Mouse (Mus musculus): Measurements from ENCODE around the gene Gopc. TPM values are rescaled to one million over a fixed set of nuclear protein-coding genes. Genes with fewer than 3 reads are reported as not detected.
A peak's percentile ranks its signal among the peaks of the same experiment; 100 is the strongest.

Gene Gopc
- 19.8 and 20.6 TPM in 2 replicates for polyA plus RNA-seq (2014; fragmentation: Nextera tagmentation; extraction: Ambion mirVana)

GRCm38 (mm10) chr10:52381845-52382591, at the start of gene Gopc:
TSS of gene Gopc (minus strand) at chr10:52382124.
- under 1% methylated on average over 62 of the region's 71 CpGs for WGBS
- peak; percentile 99 for DNase-seq (ENCODE audit: low spot score)

GRCm38 (mm10) chr10:52430953-52431352, 49.0 kb upstream of the Gopc start:
- H3K36me3 ChIP-seq (ENCODE audit: control insufficient read depth, insufficient read depth, low read length) = peaks cover 7% of the 10 kb centered on the region; the same call in 1 of the 2 replicates
- DNase-seq (ENCODE audit: low spot score) = no peak
- no peaks in the 10 kb centered on the region for H3K27me3 ChIP-seq (ENCODE audit: control insufficient read depth, insufficient read depth, low read length)
- H3K4me3 ChIP-seq (ENCODE audit: low read depth, low read length) = no peak overlapping the region
- ATAC-seq (ENCODE audit: low FRiP score) = no peak
- H3K9ac ChIP-seq (ENCODE audit: low read depth, low read length) = no peak overlapping the region
- H3K27ac ChIP-seq (ENCODE audit: low read depth, low read length) = no peak overlapping the region
- no peaks in the 10 kb centered on the region for H3K4me1 ChIP-seq (replicated peaks; ENCODE audit: control insufficient read depth, insufficient read depth, low read length)
- WGBS = 90% methylated on average over 1 of the region's 1 CpGs
- no peaks in the 10 kb centered on the region for H3K9me3 ChIP-seq (ENCODE audit: control insufficient read depth, low read length)
- no peak overlapping the region for H3K4me2 ChIP-seq (replicated peaks; ENCODE audit: low read depth, low read length)

More at GRCm38 (mm10) chr10:52381845-52382591, at the start of gene Gopc:
- Histone ChIP-seq H3K36me3 (ENCODE audit: control insufficient read depth, insufficient read depth, low read length) (no peaks in the 10 kb centered on the region), H3K9ac (ENCODE audit: low read depth, low read length) (peak within 1 kb of the TSS; percentile 89), H3K27me3 (ENCODE audit: control insufficient read depth, insufficient read depth, low read length) (no peaks in the 10 kb centered on the region), H3K4me2 (replicated peaks; ENCODE audit: low read depth, low read length) (peak within 1 kb of the TSS; percentile 72), H3K4me1 (replicated peaks; ENCODE audit: control insufficient read depth, insufficient read depth, low read length) (no peaks in the 10 kb centered on the region), H3K27ac (ENCODE audit: low read depth, low read length) (peak within 1 kb of the TSS; percentile 90), H3K9me3 (ENCODE audit: control insufficient read depth, low read length) (no peaks in the 10 kb centered on the region), H3K4me3 (ENCODE audit: low read depth, low read length) (peak within 1 kb of the TSS; percentile 73)
- peak; percentile 98 for ATAC-seq (ENCODE audit: low FRiP score)

- DNase-seq (ENCODE audit: low spot score) (no peak), ATAC-seq (ENCODE audit: low FRiP score) (no peak)
- Histone ChIP-seq H3K4me1 (replicated peaks; ENCODE audit: control insufficient read depth, insufficient read depth, low read length) (no peaks in the 10 kb centered on the region), H3K4me3 (ENCODE audit: low read depth, low read length) (no peak overlapping the region), H3K36me3 (ENCODE audit: control insufficient read depth, insufficient read depth, low read length) (peaks cover 7% of the 10 kb centered on the region; the same call in 1 of the 2 replicates), H3K27ac (ENCODE audit: low read depth, low read length) (no peak overlapping the region), H3K27me3 (ENCODE audit: control insufficient read depth, insufficient read depth, low read length) (no peaks in the 10 kb centered on the region), H3K9me3 (ENCODE audit: control insufficient read depth, low read length) (no peaks in the 10 kb centered on the region), H3K9ac (ENCODE audit: low read depth, low read length) (no peak overlapping the region), H3K4me2 (replicated peaks; ENCODE audit: low read depth, low read length) (no peak overlapping the region)
- WGBS = 52% methylated on average over 2 of the region's 2 CpGs
These were observed 45.9 kb upstream of the Gopc start for GRCm38 (mm10) chr10:52427634-52428415.

GRCm38 (mm10) chr10:52426314-52426980, 44.5 kb upstream of the Gopc start:
- no peak for DNase-seq (ENCODE audit: low spot score)
- ATAC-seq (ENCODE audit: low FRiP score) = no peak
- Histone ChIP-seq H3K27me3 (ENCODE audit: control insufficient read depth, insufficient read depth, low read length) (no peaks in the 10 kb centered on the region), H3K4me1 (replicated peaks; ENCODE audit: control insufficient read depth, insufficient read depth, low read length) (no peaks in the 10 kb centered on the region), H3K36me3 (ENCODE audit: control insufficient read depth, insufficient read depth, low read length) (peaks cover 7% of the 10 kb centered on the region; the same call in 1 of the 2 replicates), H3K4me2 (replicated peaks; ENCODE audit: low read depth, low read length) (no peak overlapping the region), H3K9me3 (ENCODE audit: control insufficient read depth, low read length) (no peaks in the 10 kb centered on the region), H3K4me3 (ENCODE audit: low read depth, low read length) (no peak overlapping the region), H3K9ac (ENCODE audit: low read depth, low read length) (no peak overlapping the region), H3K27ac (ENCODE audit: low read depth, low read length) (no peak overlapping the region)
- WGBS = 92% methylated on average over 7 of the region's 7 CpGs

- 91% methylated on average over 2 of the region's 2 CpGs for WGBS
- Histone ChIP-seq H3K4me3 (ENCODE audit: low read depth, low read length) (no peak overlapping the region), H3K36me3 (ENCODE audit: control insufficient read depth, insufficient read depth, low read length) (no peaks in the 10 kb centered on the region), H3K27me3 (ENCODE audit: control insufficient read depth, insufficient read depth, low read length) (no peaks in the 10 kb centered on the region), H3K4me1 (replicated peaks; ENCODE audit: control insufficient read depth, insufficient read depth, low read length) (0 out of 2 replicates have a peak, but pooled peaks cover 5% of the 10 kb centered on the region), H3K9ac (ENCODE audit: low read depth, low read length) (no peak overlapping the region), H3K9me3 (ENCODE audit: control insufficient read depth, low read length) (no peaks in the 10 kb centered on the region), H3K4me2 (replicated peaks; ENCODE audit: low read depth, low read length) (no peak overlapping the region), H3K27ac (ENCODE audit: low read depth, low read length) (no peak overlapping the region)
- DNase-seq (ENCODE audit: low spot score) (no peak), ATAC-seq (ENCODE audit: low FRiP score) (no peak)
These were observed 41.2 kb upstream of the Gopc start for GRCm38 (mm10) chr10:52423097-52423496.

GRCm38 (mm10) chr10:52421716-52422115, 39.8 kb upstream of the Gopc start:
- H3K4me3 ChIP-seq (ENCODE audit: low read depth, low read length) = no peak overlapping the region

GRCm38 (mm10) chr10:52420526-52420925, 38.6 kb upstream of the Gopc start:
- no peak for ATAC-seq (ENCODE audit: low FRiP score)
- H3K9ac ChIP-seq (ENCODE audit: low read depth, low read length) = no peak overlapping the region

More at GRCm38 (mm10) chr10:52421716-52422115, 39.8 kb upstream of the Gopc start:
- DNase-seq (ENCODE audit: low spot score) = no peak
- no peak overlapping the region for H3K9ac ChIP-seq (ENCODE audit: low read depth, low read length)
- 92% methylated on average over 6 of the region's 6 CpGs for WGBS
- 0 out of 2 replicates have a peak, but pooled peaks cover 5% of the 10 kb centered on the region for H3K4me1 ChIP-seq (replicated peaks; ENCODE audit: control insufficient read depth, insufficient read depth, low read length)
- no peak overlapping the region for H3K27ac ChIP-seq (ENCODE audit: low read depth, low read length)
- H3K27me3 ChIP-seq (ENCODE audit: control insufficient read depth, insufficient read depth, low read length) = no peaks in the 10 kb centered on the region
- H3K36me3 ChIP-seq (ENCODE audit: control insufficient read depth, insufficient read depth, low read length) = no peaks in the 10 kb centered on the region
- no peak for ATAC-seq (ENCODE audit: low FRiP score)
- H3K9me3 ChIP-seq (ENCODE audit: control insufficient read depth, low read length) = no peaks in the 10 kb centered on the region
- no peak overlapping the region for H3K4me2 ChIP-seq (replicated peaks; ENCODE audit: low read depth, low read length)

GRCm38 (mm10) chr10:52419402-52419801, 37.5 kb upstream of the Gopc start:
- no peaks in the 10 kb centered on the region for H3K27me3 ChIP-seq (ENCODE audit: control insufficient read depth, insufficient read depth, low read length)
- H3K36me3 ChIP-seq (ENCODE audit: control insufficient read depth, insufficient read depth, low read length) = no peaks in the 10 kb centered on the region
- H3K27ac ChIP-seq (ENCODE audit: low read depth, low read length) = no peak overlapping the region
- 93% methylated on average over 4 of the region's 4 CpGs for WGBS
- no peak overlapping the region for H3K9ac ChIP-seq (ENCODE audit: low read depth, low read length)
- 0 out of 2 replicates have a peak, but pooled peaks cover 5% of the 10 kb centered on the region for H3K4me1 ChIP-seq (replicated peaks; ENCODE audit: control insufficient read depth, insufficient read depth, low read length)
- no peak overlapping the region for H3K4me2 ChIP-seq (replicated peaks; ENCODE audit: low read depth, low read length)
- ATAC-seq (ENCODE audit: low FRiP score) = no peak
- no peak overlapping the region for H3K4me3 ChIP-seq (ENCODE audit: low read depth, low read length)
- no peaks in the 10 kb centered on the region for H3K9me3 ChIP-seq (ENCODE audit: control insufficient read depth, low read length)
- DNase-seq (ENCODE audit: low spot score) = no peak

More at GRCm38 (mm10) chr10:52420526-52420925, 38.6 kb upstream of the Gopc start:
- WGBS = 100% methylated on average over 1 of the region's 1 CpGs
- no peaks in the 10 kb centered on the region for H3K27me3 ChIP-seq (ENCODE audit: control insufficient read depth, insufficient read depth, low read length)
- no peak overlapping the region for H3K4me3 ChIP-seq (ENCODE audit: low read depth, low read length)
- H3K9me3 ChIP-seq (ENCODE audit: control insufficient read depth, low read length) = no peaks in the 10 kb centered on the region
- DNase-seq (ENCODE audit: low spot score) = no peak
- 0 out of 2 replicates have a peak, but pooled peaks cover 5% of the 10 kb centered on the region for H3K4me1 ChIP-seq (replicated peaks; ENCODE audit: control insufficient read depth, insufficient read depth, low read length)
- no peak overlapping the region for H3K4me2 ChIP-seq (replicated peaks; ENCODE audit: low read depth, low read length)
- no peak overlapping the region for H3K27ac ChIP-seq (ENCODE audit: low read depth, low read length)
- H3K36me3 ChIP-seq (ENCODE audit: control insufficient read depth, insufficient read depth, low read length) = no peaks in the 10 kb centered on the region
